Mouse (Mus musculus): ENCODE measurements around the gene Serpina3b. TPM values are rescaled to one million over a fixed set of nuclear protein-coding genes. Genes with fewer than 3 reads are reported as not detected.

Gene Serpina3b
- polyA plus RNA-seq, 1 experiment from 2014 or later: not detected

DNA sequence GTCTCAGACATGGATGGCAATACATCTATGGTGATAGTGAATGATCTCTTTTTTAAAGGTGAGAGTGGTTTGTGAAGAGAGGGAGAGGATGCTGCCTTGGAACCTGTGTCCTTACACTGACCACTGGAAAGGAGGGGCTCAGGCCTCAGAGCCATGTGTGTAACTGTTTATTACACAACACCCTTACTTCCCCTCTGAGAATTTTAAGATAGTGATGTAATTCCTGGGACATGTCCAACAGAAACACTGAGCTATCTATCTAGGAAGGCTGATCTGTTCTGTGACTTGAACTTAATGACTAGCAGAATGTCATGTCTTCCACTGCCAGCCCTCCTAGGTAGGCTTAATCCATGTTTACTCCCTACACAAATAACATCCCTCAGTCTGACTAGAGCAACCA lies 3.2 kb downstream of the Serpina3b start:
- no peaks in the 10 kb centered on the region for H3K36me3 ChIP-seq
- H3K4me3 ChIP-seq (replicated peaks): no peak overlapping the region
- no peak overlapping the region for H3K4me2 ChIP-seq
- no peaks in the 10 kb centered on the region for H3K27me3 ChIP-seq (replicated peaks)
- no peak overlapping the region for H3K9ac ChIP-seq (replicated peaks)
- no peaks in the 10 kb centered on the region for H3K9me3 ChIP-seq (replicated peaks)
- no peaks in the 10 kb centered on the region for H3K4me1 ChIP-seq
- H3K27ac ChIP-seq (replicated peaks): no peak overlapping the region
- no peak for ATAC-seq (ENCODE audit: low FRiP score)

DNA sequence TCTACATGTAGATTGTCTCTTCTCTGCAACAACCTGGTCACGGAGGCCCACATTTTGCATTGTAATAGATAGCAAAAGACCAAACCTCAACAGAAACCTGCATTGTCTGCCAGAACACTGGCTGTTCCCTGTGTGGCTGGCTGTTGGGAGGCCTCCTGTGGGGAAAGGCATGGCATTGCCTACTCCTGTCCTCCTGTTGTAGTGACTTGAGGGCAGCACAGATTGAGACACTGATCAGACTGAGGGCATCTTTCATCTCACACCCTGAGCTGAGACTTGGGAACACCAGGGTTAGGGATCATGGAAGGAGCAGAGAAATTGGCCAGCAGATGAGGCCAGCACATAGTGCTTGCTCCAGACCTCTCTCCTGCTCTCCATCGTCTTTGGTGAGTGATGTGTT lies 10.4 kb downstream of the Serpina3b start:
- Histone ChIP-seq H3K4me1 (no peaks in the 10 kb centered on the region), H3K36me3 (no peaks in the 10 kb centered on the region), H3K27me3 (replicated peaks) (no peaks in the 10 kb centered on the region), H3K4me2 (no peak overlapping the region), H3K9ac (replicated peaks) (no peak overlapping the region), H3K4me3 (replicated peaks) (no peak overlapping the region), H3K27ac (replicated peaks) (no peak overlapping the region), H3K9me3 (replicated peaks) (no peaks in the 10 kb centered on the region)
- WGBS: 87% methylated on average over 2 of the region's 2 CpGs
- no peak for ATAC-seq (ENCODE audit: low FRiP score)

DNA sequence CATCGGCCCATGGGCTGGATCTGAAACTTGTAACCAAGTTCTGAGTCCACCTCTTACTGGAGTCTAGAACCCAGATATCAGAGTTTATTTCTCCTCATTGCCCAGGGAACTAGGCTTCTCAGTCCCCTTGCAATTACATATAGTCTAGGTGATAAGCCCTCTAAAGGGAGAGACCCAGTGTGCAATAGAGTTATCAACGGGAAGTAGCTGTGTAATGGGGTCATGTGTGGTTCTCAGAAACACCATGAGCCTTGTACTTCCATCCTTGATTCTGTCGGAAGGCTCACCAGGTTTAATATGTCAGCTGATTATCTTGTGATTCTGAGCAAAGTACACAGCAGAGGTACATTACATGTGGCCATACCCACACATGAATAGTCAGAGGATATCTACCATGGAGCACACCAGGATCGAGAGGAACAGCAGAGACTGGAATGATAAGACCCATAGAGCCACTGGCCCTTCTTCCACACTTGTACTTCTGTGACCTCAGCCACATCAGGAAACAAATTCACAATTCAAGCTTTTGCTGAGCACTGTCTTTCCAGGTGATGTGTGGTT lies 12.8 kb downstream of the Serpina3b start:
- no peak overlapping the region for H3K4me2 ChIP-seq
- H3K4me3 ChIP-seq (replicated peaks): no peak overlapping the region
- no peaks in the 10 kb centered on the region for H3K4me1 ChIP-seq
- 93% methylated on average over 4 of the region's 4 CpGs for WGBS
- H3K9me3 ChIP-seq (replicated peaks): no peaks in the 10 kb centered on the region
- H3K36me3 ChIP-seq: no peaks in the 10 kb centered on the region
- H3K27me3 ChIP-seq (replicated peaks): no peaks in the 10 kb centered on the region
- no peak overlapping the region for H3K27ac ChIP-seq (replicated peaks)
- no peak overlapping the region for H3K9ac ChIP-seq (replicated peaks)
- ATAC-seq (ENCODE audit: low FRiP score): no peak

DNA sequence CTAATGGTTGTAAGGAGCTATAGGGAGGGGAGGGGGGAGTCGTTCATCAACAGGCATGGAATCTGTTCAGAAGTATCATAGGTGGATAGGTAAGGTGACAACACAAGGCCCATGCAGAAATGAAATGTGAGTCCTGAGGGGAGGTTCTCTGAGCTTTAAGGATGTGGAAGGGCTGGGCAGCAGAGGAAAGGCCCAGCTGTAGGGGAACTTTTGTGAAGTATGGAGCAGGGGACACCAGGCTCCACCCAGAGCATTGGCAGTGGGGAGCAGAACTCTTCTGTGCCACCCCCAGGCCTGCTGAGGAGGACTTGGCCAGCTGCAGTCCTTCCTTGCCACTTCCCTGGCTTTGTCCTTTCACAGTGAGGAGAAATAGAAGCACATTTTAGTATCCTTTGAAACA lies 13.7 kb downstream of the Serpina3b start:
- Histone ChIP-seq H3K36me3 (no peaks in the 10 kb centered on the region), H3K9ac (replicated peaks) (no peak overlapping the region), H3K27me3 (replicated peaks) (no peaks in the 10 kb centered on the region), H3K4me2 (no peak overlapping the region), H3K4me1 (no peaks in the 10 kb centered on the region), H3K9me3 (replicated peaks) (no peaks in the 10 kb centered on the region), H3K4me3 (replicated peaks) (no peak overlapping the region), H3K27ac (replicated peaks) (no peak overlapping the region)
- ATAC-seq (ENCODE audit: low FRiP score): no peak
- WGBS: 91% methylated on average over 1 of the region's 1 CpGs

DNA sequence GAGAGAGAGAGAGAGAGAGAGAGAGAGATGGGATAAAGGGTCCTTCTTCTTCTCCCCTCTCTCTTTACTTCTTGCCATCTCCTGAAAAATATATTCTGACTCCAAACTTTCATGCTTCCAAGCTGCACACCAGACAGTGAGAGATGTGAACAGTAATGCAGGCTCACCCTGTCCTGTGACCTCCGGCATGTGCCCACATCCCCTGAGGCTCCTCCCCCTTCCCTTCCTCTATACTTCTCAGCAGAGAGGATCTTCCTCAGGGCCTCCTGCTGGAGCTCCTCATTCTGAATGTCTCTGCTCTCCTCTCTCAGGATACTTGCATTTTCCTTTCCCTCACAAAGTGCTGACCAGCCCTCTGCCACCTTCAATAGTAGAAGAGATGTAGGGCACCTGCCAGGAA lies 14.6 kb downstream of the Serpina3b start:
- H3K9ac ChIP-seq (replicated peaks): no peak overlapping the region
- no peaks in the 10 kb centered on the region for H3K36me3 ChIP-seq
- no peaks in the 10 kb centered on the region for H3K4me1 ChIP-seq
- no peak overlapping the region for H3K4me2 ChIP-seq
- 55% methylated on average over 1 of the region's 1 CpGs for WGBS
- H3K27me3 ChIP-seq (replicated peaks): no peaks in the 10 kb centered on the region
- no peak overlapping the region for H3K27ac ChIP-seq (replicated peaks)
- H3K9me3 ChIP-seq (replicated peaks): no peaks in the 10 kb centered on the region
- ATAC-seq (ENCODE audit: low FRiP score): no peak
- H3K4me3 ChIP-seq (replicated peaks): no peak overlapping the region

DNA sequence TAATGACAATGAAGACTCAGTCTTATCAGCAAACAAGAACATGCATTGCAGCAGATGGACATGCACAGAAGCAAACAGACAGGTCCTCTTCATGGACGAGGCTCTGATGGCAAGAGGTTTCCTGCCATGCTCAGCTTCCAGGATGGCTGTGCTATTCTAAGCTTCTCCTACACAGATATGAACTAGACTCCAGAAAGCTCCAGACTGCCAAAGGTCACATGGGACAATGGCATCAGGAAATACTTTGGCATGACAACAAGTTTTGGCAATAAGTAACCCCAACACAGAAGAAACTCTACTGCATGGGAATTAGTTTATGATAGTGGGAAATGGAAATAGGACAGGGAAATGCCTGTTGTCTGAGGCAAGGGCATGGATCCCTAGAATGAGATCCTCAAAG lies 15.5 kb downstream of the Serpina3b start:
- Histone ChIP-seq H3K9me3 (replicated peaks) (no peaks in the 10 kb centered on the region), H3K9ac (replicated peaks) (no peak overlapping the region), H3K4me3 (replicated peaks) (no peak overlapping the region), H3K4me1 (no peaks in the 10 kb centered on the region), H3K27me3 (replicated peaks) (no peaks in the 10 kb centered on the region), H3K36me3 (no peaks in the 10 kb centered on the region), H3K4me2 (no peak overlapping the region), H3K27ac (replicated peaks) (no peak overlapping the region)
- no peak for ATAC-seq (ENCODE audit: low FRiP score)
- 84% methylated on average over 1 of the region's 1 CpGs for WGBS

DNA sequence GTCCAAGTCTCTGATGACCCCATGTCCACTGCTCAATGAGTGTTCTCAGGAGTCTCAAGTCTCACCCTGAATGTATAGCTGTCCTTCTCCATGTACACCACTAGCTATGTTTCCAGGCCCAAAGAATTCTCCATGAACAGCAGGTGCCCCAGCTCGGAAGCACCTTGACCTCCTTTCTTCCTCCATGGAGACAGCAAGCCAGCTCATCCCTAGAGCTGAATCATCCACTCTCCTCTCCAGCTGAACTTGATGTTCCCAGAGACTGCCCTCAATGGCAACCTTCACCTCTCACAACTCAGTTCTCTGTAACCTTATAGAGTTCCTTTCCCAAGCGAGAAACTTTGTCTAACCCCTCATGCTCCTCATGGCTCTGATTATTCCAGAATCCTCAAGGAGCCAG lies 17.8 kb downstream of the Serpina3b start:
- 85% methylated on average over 2 of the region's 2 CpGs for WGBS
- Histone ChIP-seq H3K4me3 (replicated peaks) (no peak overlapping the region), H3K4me2 (no peak overlapping the region), H3K36me3 (no peaks in the 10 kb centered on the region), H3K9ac (replicated peaks) (no peak overlapping the region), H3K9me3 (replicated peaks) (no peaks in the 10 kb centered on the region), H3K27ac (replicated peaks) (no peak overlapping the region), H3K4me1 (no peaks in the 10 kb centered on the region), H3K27me3 (replicated peaks) (no peaks in the 10 kb centered on the region)
- no peak for ATAC-seq (ENCODE audit: low FRiP score)

DNA sequence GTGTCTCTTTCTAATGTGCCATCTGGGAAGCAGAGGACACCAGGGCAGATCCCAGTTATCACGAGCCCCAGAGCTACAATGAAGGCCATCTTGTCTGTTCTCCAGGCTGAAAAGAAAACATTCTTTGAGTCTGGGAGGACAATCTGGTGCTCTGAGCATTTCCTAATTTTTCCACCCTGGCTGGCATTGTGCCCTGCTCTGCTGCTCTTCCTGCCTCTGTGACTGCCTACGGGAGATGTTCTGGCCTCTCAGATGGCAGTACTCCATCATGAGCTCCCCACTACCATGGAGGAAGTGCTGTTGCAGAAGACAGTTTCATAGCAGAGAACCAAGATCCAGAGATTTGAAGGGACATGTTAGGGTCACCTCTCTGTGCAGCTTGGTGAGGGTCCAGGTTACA lies 24.2 kb downstream of the Serpina3b start:
- no peak for ATAC-seq (ENCODE audit: low FRiP score)
- no peak overlapping the region for H3K27ac ChIP-seq (replicated peaks)
- no peaks in the 10 kb centered on the region for H3K4me1 ChIP-seq
- H3K9me3 ChIP-seq (replicated peaks): no peaks in the 10 kb centered on the region
- H3K9ac ChIP-seq (replicated peaks): no peak overlapping the region
- H3K36me3 ChIP-seq: no peaks in the 10 kb centered on the region
- H3K4me3 ChIP-seq (replicated peaks): no peak overlapping the region
- H3K27me3 ChIP-seq (replicated peaks): no peaks in the 10 kb centered on the region
- 85% methylated on average over 2 of the region's 2 CpGs for WGBS
- no peak overlapping the region for H3K4me2 ChIP-seq

DNA sequence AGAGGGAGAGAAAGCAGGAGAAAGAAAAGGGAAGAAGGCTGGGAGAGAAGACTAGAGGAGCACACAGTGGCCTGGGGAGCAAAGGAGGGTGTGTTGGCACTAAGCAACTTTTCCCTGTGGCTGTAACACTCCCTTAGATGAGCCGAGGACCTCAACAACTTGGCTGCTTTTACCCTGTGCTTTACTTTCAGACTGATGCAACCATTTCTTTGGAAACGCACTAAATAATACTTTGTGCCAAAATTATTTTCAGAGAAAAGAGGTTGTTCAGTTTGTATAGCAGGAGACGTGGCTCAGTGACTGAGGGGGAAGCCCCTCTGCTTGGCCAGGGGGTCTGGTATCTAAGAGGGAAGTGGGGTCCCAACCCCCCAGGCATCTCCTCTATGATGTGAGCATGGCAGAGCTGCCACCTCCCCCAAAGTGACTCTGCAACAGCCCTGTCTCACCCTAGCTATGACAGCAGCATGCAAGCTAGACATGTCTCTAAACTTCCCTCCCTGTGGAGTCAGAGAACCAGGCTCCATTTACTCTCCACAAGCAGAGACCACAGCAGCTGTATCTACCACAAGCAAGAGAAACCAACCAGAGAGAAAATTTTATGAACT lies 25.3 kb downstream of the Serpina3b start:
- H3K4me3 ChIP-seq (replicated peaks): no peak overlapping the region
- H3K4me2 ChIP-seq: no peak overlapping the region
- WGBS: 83% methylated on average over 3 of the region's 3 CpGs
- H3K4me1 ChIP-seq: no peaks in the 10 kb centered on the region
- H3K9ac ChIP-seq (replicated peaks): no peak overlapping the region
- no peak for ATAC-seq (ENCODE audit: low FRiP score)
- H3K36me3 ChIP-seq: no peaks in the 10 kb centered on the region
- no peaks in the 10 kb centered on the region for H3K27me3 ChIP-seq (replicated peaks)
- no peaks in the 10 kb centered on the region for H3K9me3 ChIP-seq (replicated peaks)
- no peak overlapping the region for H3K27ac ChIP-seq (replicated peaks)

DNA sequence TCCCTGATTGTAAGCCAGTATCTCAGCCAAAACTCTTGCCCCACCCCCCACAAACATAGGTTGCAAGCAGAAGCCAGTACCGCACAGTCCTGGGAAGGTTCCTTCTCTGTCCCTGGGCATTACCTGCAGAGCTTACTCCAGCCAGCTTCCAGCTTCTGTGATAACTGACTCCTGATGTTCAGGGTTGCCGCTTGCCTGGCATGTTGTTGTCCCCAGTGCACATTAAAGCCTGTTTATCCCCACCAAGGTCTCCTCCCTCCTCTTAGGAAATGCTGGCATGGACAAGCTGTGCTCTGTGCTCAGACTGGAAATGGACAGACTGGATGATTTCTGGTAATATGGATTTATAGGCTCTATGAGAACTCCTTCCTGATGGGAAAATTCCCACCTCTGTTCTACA lies 25.9 kb downstream of the Serpina3b start, which contains the start of gene Serpina3c:
TSS of gene Serpina3c (minus strand) at position 215 of the 400 bp plus-strand sequence.
- Histone ChIP-seq H3K27me3 (replicated peaks) (no peaks in the 10 kb centered on the region), H3K9ac (replicated peaks) (no peak within 1 kb of the TSS), H3K4me3 (replicated peaks) (no peak within 1 kb of the TSS), H3K9me3 (replicated peaks) (no peaks in the 10 kb centered on the region), H3K27ac (replicated peaks) (no peak within 1 kb of the TSS), H3K36me3 (no peaks in the 10 kb centered on the region), H3K4me2 (no peak within 1 kb of the TSS), H3K4me1 (no peaks in the 10 kb centered on the region)
- ATAC-seq (ENCODE audit: low FRiP score): no peak
- WGBS: 92% methylated on average over 2 of the region's 2 CpGs

DNA sequence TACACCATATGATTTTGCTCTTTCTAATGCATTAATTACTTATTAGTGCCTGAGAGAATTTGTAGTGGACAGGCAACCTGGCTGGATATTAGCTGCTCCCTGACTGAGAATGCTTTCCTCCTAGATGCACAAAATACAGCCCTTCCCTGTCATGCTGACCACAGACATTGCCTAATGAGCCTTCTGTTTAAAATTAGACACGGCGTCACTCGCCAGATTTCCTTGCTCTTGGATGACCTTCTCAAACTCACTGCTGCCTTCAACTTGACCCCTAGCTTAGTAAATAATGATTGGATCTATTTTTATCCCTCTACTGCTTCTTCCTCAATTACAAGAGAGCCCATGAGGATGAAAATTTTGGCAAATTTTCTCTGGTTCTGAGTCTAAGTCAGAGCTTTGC lies 47.0 kb downstream of the Serpina3b start:
- no peaks in the 10 kb centered on the region for H3K4me1 ChIP-seq
- H3K9me3 ChIP-seq (replicated peaks): no peaks in the 10 kb centered on the region
- H3K27me3 ChIP-seq (replicated peaks): no peaks in the 10 kb centered on the region
- H3K36me3 ChIP-seq: no peaks in the 10 kb centered on the region
- no peak overlapping the region for H3K9ac ChIP-seq (replicated peaks)
- no peak overlapping the region for H3K4me3 ChIP-seq (replicated peaks)
- H3K27ac ChIP-seq (replicated peaks): no peak overlapping the region
- no peak for ATAC-seq (ENCODE audit: low FRiP score)
- WGBS: 86% methylated on average over 3 of the region's 3 CpGs
- no peak overlapping the region for H3K4me2 ChIP-seq

DNA sequence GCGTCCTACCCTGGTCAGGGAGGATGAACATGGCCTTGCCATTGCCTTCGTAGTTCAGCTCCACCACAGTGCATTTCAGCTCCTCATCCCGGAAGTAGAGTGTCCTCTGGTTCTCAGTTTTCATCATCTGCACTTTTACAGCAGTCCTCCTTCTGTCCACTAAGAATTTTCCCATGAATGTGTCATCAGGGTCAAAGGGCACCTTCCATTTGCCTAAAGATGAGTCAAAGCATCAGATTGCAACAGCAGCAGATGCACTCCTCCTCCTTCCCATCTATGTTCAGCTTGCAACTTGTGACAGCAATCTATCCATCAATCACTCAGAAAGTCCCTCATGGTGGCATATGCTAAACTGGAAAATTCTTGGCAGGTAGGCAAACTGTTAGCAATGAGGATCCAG lies 47.8 kb downstream of the Serpina3b start:
- H3K27ac ChIP-seq (replicated peaks): no peak overlapping the region
- H3K36me3 ChIP-seq: no peaks in the 10 kb centered on the region
- no peaks in the 10 kb centered on the region for H3K27me3 ChIP-seq (replicated peaks)
- ATAC-seq (ENCODE audit: low FRiP score): no peak
- no peaks in the 10 kb centered on the region for H3K4me1 ChIP-seq
- no peaks in the 10 kb centered on the region for H3K9me3 ChIP-seq (replicated peaks)
- H3K4me3 ChIP-seq (replicated peaks): no peak overlapping the region
- no peak overlapping the region for H3K4me2 ChIP-seq
- H3K9ac ChIP-seq (replicated peaks): no peak overlapping the region
- WGBS: 85% methylated on average over 3 of the region's 3 CpGs

DNA sequence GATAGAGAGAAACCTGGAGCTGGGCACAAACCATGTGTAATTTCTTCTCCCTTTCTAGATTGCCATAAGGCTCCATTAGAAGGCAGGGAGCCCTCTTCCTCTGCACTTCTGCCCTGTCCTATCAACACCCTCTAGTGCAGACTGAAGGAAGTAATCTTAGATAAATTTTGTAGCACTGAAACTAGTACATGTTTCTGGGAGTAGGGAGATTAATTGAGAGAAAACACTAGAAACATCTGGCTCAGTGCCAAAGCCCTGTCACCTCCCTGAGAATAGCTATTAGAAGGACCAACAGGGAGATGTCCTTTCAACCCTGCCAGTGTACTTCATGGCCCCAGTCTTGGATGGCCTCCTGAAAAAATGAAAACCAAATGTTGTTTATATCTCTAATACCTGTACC lies 50.8 kb downstream of the Serpina3b start:
- no peak overlapping the region for H3K27ac ChIP-seq (replicated peaks)
- ATAC-seq (ENCODE audit: low FRiP score): no peak
- no peaks in the 10 kb centered on the region for H3K4me1 ChIP-seq
- no peak overlapping the region for H3K4me2 ChIP-seq
- H3K9me3 ChIP-seq (replicated peaks): no peaks in the 10 kb centered on the region
- no peaks in the 10 kb centered on the region for H3K27me3 ChIP-seq (replicated peaks)
- no peak overlapping the region for H3K9ac ChIP-seq (replicated peaks)
- H3K4me3 ChIP-seq (replicated peaks): no peak overlapping the region
- H3K36me3 ChIP-seq: no peaks in the 10 kb centered on the region

Data from neural tube, embryonic 15.5 days (tissue).